Mouse (Mus musculus) C2C12 (cell line): ENCODE measurements around the gene Eif2s2. TPM values are rescaled to one million over a fixed set of nuclear protein-coding genes. Genes with fewer than 3 reads are reported as not detected.
A peak's percentile ranks its signal among the peaks of the same experiment; 100 is the strongest.
"Not testable (repeated sequence)": the region's sequence is repeated elsewhere in the genome, so short reads cannot be mapped to it uniquely, and the experiment has no call there.

ENCODE experiments used
- H3K27me3 ChIP-seq: one replicate; pipeline ENCODE4 v1.6.1; 2011; ENCODE audit not compliant: control insufficient read depth, insufficient read depth, insufficient read length
- H3K36me3 ChIP-seq: one replicate; pipeline ENCODE4 v1.6.1; 2011; ENCODE audit not compliant: control insufficient read depth, insufficient read depth
- H3K4me3 ChIP-seq: one replicate; pipeline ENCODE4 v1.5.1; 2011; ENCODE audit warnings: mild to moderate bottlenecking, control low read depth; ENCODE audit not compliant: poor library complexity, insufficient read depth, severe bottlenecking
- H3K79me2 ChIP-seq: one replicate; pipeline ENCODE4 v1.6.1; 2011; ENCODE audit not compliant: control insufficient read depth, insufficient read depth
- H3K79me3 ChIP-seq: one replicate; pipeline ENCODE4 v1.6.1; 2011; ENCODE audit warnings: low read depth, control low read depth
- H3ac ChIP-seq: one replicate; pipeline ENCODE3; 2011; ENCODE audit warnings: low read depth; ENCODE audit not compliant: control insufficient read depth, insufficient read length
- CEBPB ChIP-seq: IDR thresholded peaks from one replicate; pipeline ENCODE4 v1.6.1; 2011; ENCODE audit warnings: low read depth, mild to moderate bottlenecking, control low read depth, moderate library complexity
- CTCF ChIP-seq: IDR thresholded peaks from one replicate; pipeline ENCODE4 v1.5.1; 2011; ENCODE audit not compliant: control insufficient read depth, insufficient read depth, insufficient read length
- FOSL1 ChIP-seq: IDR thresholded peaks from one replicate; pipeline ENCODE4 v1.8.0; 2011; ENCODE audit warnings: mild to moderate bottlenecking, low read length; ENCODE audit not compliant: poor library complexity, insufficient read depth, severe bottlenecking
- MAX ChIP-seq: IDR thresholded peaks from one replicate; pipeline ENCODE4 v1.6.1; 2011; ENCODE audit warnings: mild to moderate bottlenecking, control low read depth
- MYOD1 ChIP-seq: IDR thresholded peaks from one replicate; pipeline ENCODE4 v1.6.1; 2011; ENCODE audit warnings: low read depth; ENCODE audit not compliant: control insufficient read depth, insufficient read length
- MYOG ChIP-seq: IDR thresholded peaks from one replicate; pipeline ENCODE4 v1.6.1; 2011; ENCODE audit not compliant: control insufficient read depth, insufficient read length; ENCODE audit errors: extremely low read depth
- USF1 ChIP-seq: IDR thresholded peaks from one replicate; pipeline ENCODE4 v1.6.1; 2011; ENCODE audit warnings: low read depth, mild to moderate bottlenecking, control low read depth, moderate library complexity
- polyA plus RNA-seq: library from polyadenylated mRNA; unstranded; fragments of >200 nt; fragmentation: generic; extraction: Trizol; gene quantifications from one replicate; pipeline ENCODE4 v1.2.1, GENCODE M21; 2012; ENCODE audit warnings: missing spikeins

Eif2s2 gene
- polyA plus RNA-seq, 1 experiment: 91.2 TPM

GRCm38 (mm10) chr2:154917866-154918641, 25.3 kb upstream of the Eif2s2 start:
- Histone ChIP-seq H3K27me3 (no peaks in the 10 kb centered on the region), H3ac (no peak overlapping the region), H3K79me3 (no peaks in the 10 kb centered on the region), H3K4me3 (no peak overlapping the region), H3K79me2 (no peaks in the 10 kb centered on the region), H3K36me3 (no peaks in the 10 kb centered on the region)
- no peak for TF ChIP-seq MYOD1
- TF ChIP-seq MYOG: no peak
- no peak for TF ChIP-seq CTCF
- no peak for TF ChIP-seq MAX
- no peak for TF ChIP-seq CEBPB

DNA sequence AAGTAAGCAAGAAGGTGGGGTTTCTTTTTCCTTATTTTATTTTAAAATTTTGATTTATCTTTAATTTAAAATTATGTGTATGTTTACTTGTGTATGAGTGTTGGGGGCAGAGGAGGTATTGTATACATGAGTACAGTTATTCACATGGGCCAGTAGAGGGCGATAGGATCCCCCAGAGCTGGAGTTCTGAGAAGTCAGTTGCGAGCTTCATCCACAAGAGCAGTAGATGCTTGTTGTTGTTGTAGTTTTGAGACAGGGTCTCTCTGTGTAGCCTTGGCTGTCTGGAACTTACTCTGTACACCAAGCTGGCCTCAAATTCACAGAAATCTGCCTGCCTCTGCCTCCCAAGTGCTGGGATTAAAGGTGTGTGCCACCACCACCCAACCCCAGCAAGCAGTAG, 23.8 kb upstream of the Eif2s2 start:
- H3K27me3 ChIP-seq: no peaks in the 10 kb centered on the region
- no peaks in the 10 kb centered on the region for H3K36me3 ChIP-seq
- TF ChIP-seq MYOG: no peak
- TF ChIP-seq MAX: no peak
- TF ChIP-seq MYOD1: no peak
- no peak for TF ChIP-seq CEBPB
- no peak for TF ChIP-seq FOSL1
- TF ChIP-seq CTCF: no peak
- no peak for TF ChIP-seq USF1
- no peak overlapping the region for H3ac ChIP-seq
- H3K79me2 ChIP-seq: no peaks in the 10 kb centered on the region
- H3K79me3 ChIP-seq: no peaks in the 10 kb centered on the region
- no peak overlapping the region for H3K4me3 ChIP-seq

DNA sequence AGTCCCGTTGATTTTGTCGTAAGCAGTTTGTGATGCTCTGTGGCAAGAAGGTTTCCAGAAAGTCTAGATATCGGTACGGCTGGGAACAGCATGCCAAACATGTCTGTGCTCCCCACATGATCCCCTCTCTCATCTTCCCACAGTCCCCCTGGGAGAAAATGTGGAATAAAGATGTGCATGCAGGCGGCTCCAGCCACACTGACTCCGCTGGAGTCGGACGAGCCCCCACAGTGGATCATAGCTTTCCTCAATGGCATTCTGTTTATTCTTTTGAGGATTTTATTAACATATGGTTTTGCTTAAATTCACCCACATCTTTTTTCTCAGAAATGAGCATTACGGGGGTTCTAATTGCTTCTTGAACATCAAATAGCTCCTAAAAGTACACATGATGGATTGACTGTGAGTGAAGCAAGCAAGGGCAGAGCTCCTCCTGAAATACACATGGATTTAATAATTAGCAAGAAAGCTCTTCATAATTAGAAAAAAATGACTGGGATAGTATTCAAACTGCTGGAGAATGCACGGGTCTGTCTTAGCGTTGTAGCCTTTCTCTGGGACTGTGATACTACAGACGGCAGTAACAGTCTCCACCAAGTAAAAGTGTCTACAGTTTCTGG, 23.3 kb upstream of the Eif2s2 start:
- H3K79me3 ChIP-seq: no peaks in the 10 kb centered on the region

DNA sequence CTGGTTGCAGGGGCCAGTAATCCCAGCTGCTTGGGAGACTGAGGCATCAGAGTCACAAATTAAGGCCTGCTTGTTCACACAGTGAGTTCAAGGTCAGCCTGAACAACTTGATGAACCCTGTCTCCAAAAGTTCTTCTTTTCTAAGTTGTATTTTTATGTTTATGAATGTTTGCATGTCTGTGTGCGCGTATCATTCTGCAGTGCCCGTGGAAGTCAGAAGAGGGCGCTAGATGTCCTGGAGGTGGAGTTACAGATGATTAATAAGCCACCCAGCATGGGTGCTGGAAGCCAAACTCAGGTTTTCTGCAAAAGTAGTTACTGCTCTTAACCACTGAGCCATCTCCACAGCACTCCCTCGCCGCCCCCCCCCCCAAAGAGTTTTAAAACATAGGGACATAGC, 17.1 kb upstream of the Eif2s2 start:
- no peaks in the 10 kb centered on the region for H3K27me3 ChIP-seq
- no peaks in the 10 kb centered on the region for H3K79me2 ChIP-seq
- no peak for TF ChIP-seq CEBPB
- H3K36me3 ChIP-seq: no peaks in the 10 kb centered on the region
- no peak overlapping the region for H3ac ChIP-seq
- H3K4me3 ChIP-seq: no peak overlapping the region
- no peaks in the 10 kb centered on the region for H3K79me3 ChIP-seq

More for the DNA sequence above, 23.3 kb upstream of the Eif2s2 start:
- no peaks in the 10 kb centered on the region for H3K79me2 ChIP-seq
- no peak overlapping the region for H3ac ChIP-seq
- TF ChIP-seq MAX: no peak
- no peak overlapping the region for H3K4me3 ChIP-seq
- no peaks in the 10 kb centered on the region for H3K27me3 ChIP-seq
- H3K36me3 ChIP-seq: no peaks in the 10 kb centered on the region

DNA sequence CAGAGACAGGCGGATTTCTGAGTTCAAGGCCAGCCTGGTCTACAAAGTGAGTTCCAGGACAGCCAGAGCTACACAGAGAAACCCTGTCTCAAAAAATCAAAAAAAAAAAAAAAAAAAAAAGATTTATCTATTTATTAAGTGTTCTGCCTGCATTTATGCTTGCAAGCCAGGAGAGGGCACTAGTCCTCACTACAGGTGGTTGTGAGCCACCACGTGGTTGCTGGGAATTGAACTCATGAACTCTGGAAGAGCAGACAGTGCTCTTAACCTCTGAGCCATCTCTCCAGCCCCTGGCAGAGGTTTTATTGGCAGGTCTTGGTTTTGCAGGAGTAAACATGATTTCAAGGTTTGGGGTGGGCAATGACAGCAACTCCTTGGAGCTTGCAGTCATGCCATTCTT, 15.5 kb upstream of the Eif2s2 start:
- not testable (repeated sequence) for H3K79me2 ChIP-seq, H3ac ChIP-seq, H3K27me3 ChIP-seq, H3K79me3 ChIP-seq, H3K36me3 ChIP-seq, H3K4me3 ChIP-seq

DNA sequence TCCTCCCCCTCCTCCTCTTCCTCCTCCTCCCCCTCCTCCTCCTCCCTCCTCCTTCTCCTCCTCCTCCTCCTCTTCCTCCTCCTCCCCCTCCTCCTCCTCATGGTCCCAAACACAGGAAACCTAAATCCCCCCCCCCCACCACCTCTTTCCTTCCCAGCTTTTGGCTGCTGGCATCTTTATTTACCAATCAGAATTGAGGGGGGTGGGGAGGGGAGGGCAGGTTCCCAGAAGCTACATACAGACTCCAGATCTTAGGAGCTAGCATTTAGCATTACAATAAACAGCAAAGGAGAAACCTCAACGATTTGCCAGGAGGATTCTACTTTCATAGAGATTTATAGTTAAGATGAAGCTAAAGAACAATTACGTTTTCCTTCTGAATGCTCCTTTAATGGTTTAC, 13.1 kb upstream of the Eif2s2 start:
- Histone ChIP-seq H3K79me2 (no peaks in the 10 kb centered on the region), H3K4me3 (no peak overlapping the region), H3K36me3 (no peaks in the 10 kb centered on the region), H3K27me3 (no peaks in the 10 kb centered on the region), H3K79me3 (no peaks in the 10 kb centered on the region), H3ac (no peak overlapping the region)
- TF ChIP-seq MAX: no peak

DNA sequence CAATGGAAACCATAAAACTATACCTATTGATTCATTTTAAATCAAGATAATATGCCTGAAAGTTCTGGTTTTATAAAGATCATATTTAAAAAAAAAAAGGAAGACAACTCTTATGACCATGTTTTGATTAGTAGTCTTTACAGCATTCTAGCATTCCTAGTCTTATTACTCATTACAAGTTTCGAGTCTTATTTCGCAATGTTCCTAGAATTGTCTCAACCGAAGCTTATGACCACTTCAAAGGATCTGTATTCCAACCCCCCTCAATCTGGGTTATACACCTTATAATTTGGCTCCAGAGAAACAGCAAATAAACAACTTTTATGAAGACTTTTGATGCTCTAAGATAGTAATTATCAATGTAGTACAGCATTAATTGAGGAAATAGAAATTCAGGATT, 9.4 kb upstream of the Eif2s2 start:
- no peaks in the 10 kb centered on the region for H3K79me2 ChIP-seq
- H3K4me3 ChIP-seq: no peak overlapping the region
- H3K36me3 ChIP-seq: no peaks in the 10 kb centered on the region
- peak; percentile 93 for TF ChIP-seq CEBPB
- no peak for TF ChIP-seq MYOG
- H3ac ChIP-seq: no peak overlapping the region
- no peaks in the 10 kb centered on the region for H3K27me3 ChIP-seq
- no peaks in the 10 kb centered on the region for H3K79me3 ChIP-seq

- not testable (repeated sequence) for H3K27me3 ChIP-seq, H3K4me3 ChIP-seq
These were observed 6.7 kb upstream of the Eif2s2 start for GRCm38 (mm10) chr2:154899412-154899811.

GRCm38 (mm10) chr2:154899004-154899403, 6.3 kb upstream of the Eif2s2 start:
- not testable (repeated sequence) for H3K27me3 ChIP-seq, H3K36me3 ChIP-seq, H3K79me3 ChIP-seq, H3K4me3 ChIP-seq, H3ac ChIP-seq, H3K79me2 ChIP-seq

More at GRCm38 (mm10) chr2:154899412-154899811, 6.7 kb upstream of the Eif2s2 start:
- H3K79me2 ChIP-seq, H3K36me3 ChIP-seq, H3ac ChIP-seq, H3K79me3 ChIP-seq: not testable (repeated sequence)
